Mouse (Mus musculus) stomach, postnatal 0 days (tissue): ENCODE results near the gene Txn2. TPM values are rescaled to one million over a fixed set of nuclear protein-coding genes. Genes with fewer than 3 reads are reported as not detected.
A peak's percentile ranks its signal among the peaks of the same experiment; 100 is the strongest.

Experiments
- ATAC-seq: fragments of 200-750 bp; cut with Nextera tagmentation; 2 replicates; pipeline ENCODE4 v1.8.0; 2017; ENCODE audit not compliant: low FRiP score, low TSS enrichment
- DNase-seq: peaks from one replicate; pipeline ENCODE4 v3.0.0-alpha.2; 2016; ENCODE audit warnings: low spot score
- H3K27ac ChIP-seq: fragments of 300-500 bp; sonication (generic); replicated peaks from 2 replicates; pipeline ENCODE4 v1.5.1; 2014; ENCODE audit warnings: mild to moderate bottlenecking, control low read depth
- H3K27me3 ChIP-seq: fragments of 300-500 bp; sonication (generic); 2 replicates; pipeline ENCODE4 v1.6.1; 2014; ENCODE audit warnings: low read length; ENCODE audit not compliant: control insufficient read depth, insufficient read depth
- H3K36me3 ChIP-seq: fragments of 300-500 bp; sonication (generic); 2 replicates; pipeline ENCODE4 v1.6.1; 2014; ENCODE audit warnings: low read length, mixed read lengths; ENCODE audit not compliant: control insufficient read depth, insufficient read depth
- H3K4me1 ChIP-seq: fragments of 300-500 bp; sonication (generic); replicated peaks from 2 replicates; pipeline ENCODE4 v1.6.1; 2014; ENCODE audit warnings: antibody characterized with exemption; ENCODE audit not compliant: control insufficient read depth, insufficient read depth
- H3K4me2 ChIP-seq: fragments of 300-500 bp; sonication (generic); replicated peaks from 2 replicates; pipeline ENCODE4 v1.6.1; 2014; ENCODE audit warnings: low read depth, mild to moderate bottlenecking, control low read depth, moderate library complexity
- H3K4me3 ChIP-seq: fragments of 300-500 bp; sonication (generic); 2 replicates; pipeline ENCODE4 v1.5.1; 2014; ENCODE audit warnings: low read depth, low read length, control low read depth
- H3K9ac ChIP-seq: fragments of 300-500 bp; sonication (generic); 2 replicates; pipeline ENCODE4 v1.6.1; 2014; ENCODE audit warnings: mild to moderate bottlenecking, low read length, control low read depth, mixed read lengths
- H3K9me3 ChIP-seq: fragments of 300-500 bp; sonication (generic); 2 replicates; pipeline ENCODE4 v1.6.1; 2016; ENCODE audit warnings: low read length; ENCODE audit not compliant: control insufficient read depth
- CTCF ChIP-seq: IDR thresholded peaks from 2 replicates; pipeline ENCODE4 v1.5.1; 2016; ENCODE audit warnings: antibody characterized with exemption, low read depth, mild to moderate bottlenecking, moderate library complexity
- EP300 ChIP-seq: optimal IDR thresholded peaks from 2 replicates; pipeline ENCODE3; 2016; ENCODE audit warnings: antibody characterized with exemption
- WGBS: fragments of 180-500 bp; shearing (Covaris S2); extraction: QIAGEN DNeasy Blood & Tissue Kit; methylation state at CpG from one replicate; pipeline ENCODE4 v1.1.7; 2014; 5-methylcytosine and 5-hydroxymethylcytosine counted together
- polyA plus RNA-seq: library from polyadenylated mRNA; unstranded; fragments of >200 nt; fragmentation: Nextera tagmentation; extraction: Ambion mirVana; gene quantifications from 2 replicates; pipeline ENCODE4 v1.2.1, GENCODE M21; 2015

Gene Txn2
- polyA plus RNA-seq, 1 experiment from 2014 or later: 176 TPM

GRCm38 (mm10) chr15:77931689-77932016 lies 2.8 kb upstream of the Txn2 start:
- Histone ChIP-seq H3K9ac (no peak overlapping the region), H3K27ac (no peak overlapping the region), H3K4me3 (no peak overlapping the region), H3K9me3 (no peaks in the 10 kb centered on the region), H3K27me3 (no peaks in the 10 kb centered on the region), H3K4me2 (no peak overlapping the region), H3K36me3 (no peaks in the 10 kb centered on the region), H3K4me1 (peaks cover 4% of the 10 kb centered on the region; the same call in 1 of the 2 replicates)
- 60% methylated on average over 6 of the region's 6 CpGs for WGBS
- DNase-seq (no peak), ATAC-seq (no peak)
- TF ChIP-seq CTCF (no peak), EP300 (no peak)

- no peaks in the 10 kb centered on the region for H3K36me3 ChIP-seq
- WGBS: 65% methylated on average over 6 of the region's 6 CpGs
- TF ChIP-seq EP300 (no peak), CTCF (no peak)
- H3K9ac ChIP-seq: no peak overlapping the region
- no peaks in the 10 kb centered on the region for H3K27me3 ChIP-seq
- no peak overlapping the region for H3K4me3 ChIP-seq
- ATAC-seq (no peak), DNase-seq (no peak)
- peaks cover 4% of the 10 kb centered on the region; the same call in 1 of the 2 replicates for H3K4me1 ChIP-seq
- no peaks in the 10 kb centered on the region for H3K9me3 ChIP-seq
- no peak overlapping the region for H3K4me2 ChIP-seq
- H3K27ac ChIP-seq: no peak overlapping the region
These were observed 2.3 kb upstream of the Txn2 start for GRCm38 (mm10) chr15:77930986-77931688.

GRCm38 (mm10) chr15:77929804-77930203 lies 998 bp upstream of the Txn2 start:
- no peak for TF ChIP-seq CTCF
- no peak for TF ChIP-seq EP300
- H3K36me3 ChIP-seq: no peaks in the 10 kb centered on the region
- peaks cover 4% of the 10 kb centered on the region; the same call in 1 of the 2 replicates for H3K4me1 ChIP-seq
- DNase-seq (no peak), ATAC-seq (no peak)
- H3K9me3 ChIP-seq: no peaks in the 10 kb centered on the region
- H3K4me2 ChIP-seq: peak overlapping the region; percentile 74
- H3K4me3 ChIP-seq: no peak overlapping the region
- no peak overlapping the region for H3K27ac ChIP-seq
- 39% methylated on average over 8 of the region's 8 CpGs for WGBS
- H3K27me3 ChIP-seq: no peaks in the 10 kb centered on the region
- no peak overlapping the region for H3K9ac ChIP-seq

- peak overlapping the region; percentile 70 for H3K4me3 ChIP-seq
- peak overlapping the region; percentile 65 for H3K9ac ChIP-seq
- H3K4me1 ChIP-seq: peaks cover 4% of the 10 kb centered on the region; the same call in 1 of the 2 replicates
- H3K27me3 ChIP-seq: no peaks in the 10 kb centered on the region
- peak overlapping the region; percentile 72 for H3K4me2 ChIP-seq
- TF ChIP-seq EP300: no peak
- no peak for TF ChIP-seq CTCF
- no peak for DNase-seq
- H3K9me3 ChIP-seq: no peaks in the 10 kb centered on the region
- no peak for ATAC-seq
- 13% methylated on average over 4 of the region's 4 CpGs for WGBS
- H3K36me3 ChIP-seq: peaks cover 6% of the 10 kb centered on the region; the same call in 1 of the 2 replicates
- peak overlapping the region; percentile 96 for H3K27ac ChIP-seq
These were observed 715 bp downstream of the Txn2 start for GRCm38 (mm10) chr15:77928091-77928490.

GRCm38 (mm10) chr15:77926921-77927320 lies 1.9 kb downstream of the Txn2 start:
- ATAC-seq: no peak
- H3K4me3 ChIP-seq: no peak overlapping the region
- WGBS: 81% methylated on average over 5 of the region's 5 CpGs
- no peaks in the 10 kb centered on the region for H3K9me3 ChIP-seq
- H3K4me2 ChIP-seq: no peak overlapping the region
- no peak for TF ChIP-seq CTCF
- TF ChIP-seq EP300: no peak
- peaks cover 9% of the 10 kb centered on the region for H3K36me3 ChIP-seq
- no peak overlapping the region for H3K27ac ChIP-seq
- H3K27me3 ChIP-seq: no peaks in the 10 kb centered on the region
- H3K4me1 ChIP-seq: peaks cover 4% of the 10 kb centered on the region; the same call in 1 of the 2 replicates
- no peak overlapping the region for H3K9ac ChIP-seq
- no peak for DNase-seq

GRCm38 (mm10) chr15:77925195-77925594 lies 3.6 kb downstream of the Txn2 start:
- no peak for DNase-seq
- WGBS: 90% methylated on average over 2 of the region's 2 CpGs
- Histone ChIP-seq H3K27me3 (no peaks in the 10 kb centered on the region), H3K4me1 (peaks cover 4% of the 10 kb centered on the region; the same call in 1 of the 2 replicates), H3K36me3 (peaks cover 9% of the 10 kb centered on the region), H3K4me2 (no peak overlapping the region), H3K9me3 (no peaks in the 10 kb centered on the region), H3K4me3 (no peak overlapping the region), H3K9ac (no peak overlapping the region), H3K27ac (no peak overlapping the region)
- TF ChIP-seq CTCF: no peak
- no peak for TF ChIP-seq EP300
- no peak for ATAC-seq
